Mouse (Mus musculus) G1E (cell line): ENCODE results near the gene Kcnb1.

Source experiments
- CTCF ChIP-seq: IDR thresholded peaks from 2 replicates; pipeline ENCODE4 v1.5.1; 2012; ENCODE audit warnings: low read depth, low read length, inconsistent platforms, mixed read lengths
- POLR2AphosphoS5 ChIP-seq: IDR thresholded peaks from 2 replicates; pipeline ENCODE4 v1.6.1; 2012; ENCODE audit warnings: low read depth, low read length, inconsistent platforms; ENCODE audit not compliant: insufficient replicate concordance
- TAL1 ChIP-seq: conservative IDR thresholded peaks from 2 replicates; pipeline ENCODE4 v1.6.1; 2012; ENCODE audit warnings: low read depth, low read length, inconsistent platforms, mixed read lengths

- TF ChIP-seq CTCF (no peak), TAL1 (no peak), POLR2AphosphoS5 (no peak)
Observed at GRCm38 (mm10) chr2:167062497-167062911, 127.5 kb downstream of the Kcnb1 start.
